Mouse (Mus musculus) cerebellum, adult 2 months (tissue): Measurements from ENCODE around the gene Gpatch8.

Source experiments
- CTCF ChIP-seq: fragments of 200-500 bp; IDR thresholded peaks from 2 replicates; pipeline ENCODE4 v1.5.1; 2011; ENCODE audit warnings: low read depth, mild to moderate bottlenecking, control low read depth, low read length, moderate library complexity, borderline replicate concordance; ENCODE audit not compliant: insufficient read depth
- POLR2A ChIP-seq: fragments of 200-500 bp; IDR thresholded peaks from 2 replicates; pipeline ENCODE4 v1.6.1; 2011; ENCODE audit warnings: low read length, control low read depth, borderline replicate concordance; ENCODE audit not compliant: insufficient read depth

DNA sequence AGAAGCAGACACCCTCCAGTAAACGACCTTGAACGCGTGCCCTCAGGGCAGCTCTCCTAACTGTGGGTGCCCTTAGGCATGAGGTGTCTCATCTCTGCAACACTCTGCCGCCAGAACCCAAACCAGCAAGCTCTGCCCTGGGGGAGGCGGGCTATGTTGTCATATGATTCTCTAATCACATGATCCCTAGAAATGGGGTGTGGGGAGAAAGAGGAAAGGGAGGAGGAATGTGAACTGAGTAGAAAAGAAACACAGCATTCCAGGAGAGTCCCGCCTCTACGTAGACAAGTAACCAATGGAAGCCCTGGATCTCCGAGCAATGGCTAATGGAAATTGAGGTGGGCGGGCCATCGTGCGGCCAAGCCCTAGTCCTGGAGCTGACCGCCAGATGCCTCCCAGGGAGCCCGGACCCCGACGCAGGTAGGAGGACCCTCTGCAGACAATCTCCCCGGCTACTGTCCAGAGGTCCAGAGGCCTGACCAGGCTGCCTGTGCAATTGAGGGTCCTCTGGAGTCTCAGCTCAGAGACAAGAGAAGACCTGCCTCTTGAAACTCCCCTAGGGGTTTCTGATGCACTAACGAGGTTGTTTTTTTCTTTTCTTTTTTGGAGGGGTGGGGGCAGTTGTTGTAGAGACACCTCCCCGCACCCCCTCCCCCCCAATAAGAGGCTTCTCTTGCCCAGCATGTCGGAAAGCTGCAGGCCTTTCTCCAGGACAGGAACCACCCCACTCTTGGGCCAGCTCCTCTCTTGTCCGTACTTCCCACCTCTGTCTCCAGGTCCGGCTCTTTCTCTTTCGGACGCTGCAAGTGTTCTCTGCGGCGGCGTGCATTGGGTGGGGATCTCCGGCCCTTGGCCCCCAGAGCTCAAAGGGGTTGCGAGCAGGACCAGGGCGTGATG, 125.8 kb downstream of the Gpatch8 start, which contains the start of gene Grn:
- no peak for TF ChIP-seq CTCF
- TF ChIP-seq POLR2A, result peak; percentile 82
